Mouse (Mus musculus) brain, adult 2 months (tissue): ENCODE data around the gene Tmc3.
A peak's percentile ranks its signal among the peaks of the same experiment; 100 is the strongest.

Source experiments
- DNase-seq: peaks from one replicate; pipeline ENCODE4 v3.0.0; 2011; ENCODE audit warnings: low read depth, low spot score

Gene Tmc3

DNA sequence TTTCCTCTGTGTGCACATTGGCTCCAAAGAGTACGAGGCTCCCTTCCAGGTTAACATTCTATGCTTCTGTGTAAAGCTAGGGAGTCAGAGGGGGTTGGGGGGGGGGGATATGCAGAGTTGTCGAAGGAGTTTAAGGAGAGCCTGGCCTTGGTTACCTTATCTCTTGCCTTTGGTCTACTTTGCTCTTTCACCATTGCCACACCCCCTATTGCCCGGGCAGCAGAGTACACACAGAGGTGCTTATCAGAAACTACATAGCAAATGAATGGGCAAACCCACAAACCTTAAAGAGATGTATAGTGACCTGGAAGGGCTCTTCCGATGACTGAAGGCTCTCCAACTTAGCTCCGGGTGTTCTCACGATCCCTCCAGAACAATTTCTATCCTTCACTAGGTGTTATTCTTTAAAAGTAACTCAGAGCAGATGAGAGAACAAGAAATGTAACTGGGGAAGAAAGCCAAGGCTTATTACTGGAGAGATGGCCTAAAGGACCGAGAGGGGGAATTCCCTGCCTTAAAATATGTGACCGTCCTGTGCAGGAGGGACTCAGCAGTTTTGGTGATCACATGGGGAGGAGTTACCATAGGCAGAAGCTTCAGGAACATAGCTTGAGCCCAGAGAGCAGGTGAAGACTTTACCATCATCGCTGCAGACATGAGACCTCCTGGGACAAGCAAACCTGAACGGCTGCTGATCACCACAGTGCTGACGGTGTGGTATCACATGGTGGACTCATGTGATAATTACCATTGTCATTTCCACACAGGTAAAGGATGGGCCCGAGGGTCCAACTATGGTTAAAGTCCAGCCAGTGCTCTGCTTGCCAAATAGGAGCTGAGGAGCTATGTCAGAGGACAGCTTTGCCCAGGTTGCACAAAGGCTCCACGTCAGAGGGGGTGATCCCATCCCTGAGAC, 14.5 kb downstream of the Tmc3 start:
- no peak for DNase-seq

DNA sequence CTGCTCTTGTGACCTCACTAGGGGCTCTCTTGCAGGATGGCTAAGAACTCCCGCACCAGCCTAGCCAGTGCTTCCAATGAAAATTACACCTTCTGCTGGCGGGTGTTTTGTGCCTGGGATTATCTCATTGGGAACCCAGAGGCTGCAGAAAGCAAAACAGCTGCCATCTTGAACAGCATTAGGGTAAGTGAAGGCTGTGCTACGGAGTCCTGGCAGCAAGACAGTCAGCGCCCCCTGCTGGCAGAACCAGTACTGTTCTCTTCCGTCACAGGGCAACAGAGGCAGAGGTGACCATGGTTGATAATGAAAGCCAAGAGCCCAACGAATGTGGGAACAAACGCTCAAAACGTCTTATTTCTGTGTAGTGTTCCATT, 15.2 kb downstream of the Tmc3 start:
- peak; percentile 65 for DNase-seq

- DNase-seq: no peak
Observed at GRCm38 (mm10) chr7:83604180-83604944, 19.6 kb downstream of the Tmc3 start.

GRCm38 (mm10) chr7:83606796-83607195, 22.1 kb downstream of the Tmc3 start:
- DNase-seq: no peak

- DNase-seq: no peak
Observed at GRCm38 (mm10) chr7:83609891-83610290, 25.2 kb downstream of the Tmc3 start.

GRCm38 (mm10) chr7:83611886-83612285, 27.2 kb downstream of the Tmc3 start:
- no peak for DNase-seq

- DNase-seq: peak; percentile 52
Observed at GRCm38 (mm10) chr7:83615272-83615671, 30.5 kb downstream of the Tmc3 start.

DNA sequence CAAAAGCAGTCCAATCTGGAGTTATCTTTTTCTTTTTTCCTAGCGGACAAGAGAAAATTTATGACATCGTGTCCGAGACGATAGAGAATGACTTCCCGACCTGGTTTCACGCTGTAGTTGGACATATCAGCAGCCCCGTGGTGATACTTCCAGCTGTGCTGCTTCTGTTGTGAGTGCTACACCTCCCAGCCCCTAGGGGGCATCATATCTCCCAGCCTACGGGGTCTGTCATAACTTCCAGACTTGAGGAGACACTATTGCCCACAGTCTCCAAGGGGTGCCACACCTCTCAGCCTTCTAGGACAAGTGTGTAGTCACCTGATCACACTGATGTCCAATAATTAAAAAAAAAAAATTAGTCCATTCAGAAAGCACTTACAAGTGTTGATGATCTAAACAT, 31.1 kb downstream of the Tmc3 start:
- DNase-seq: no peak

- DNase-seq: no peak
Observed at GRCm38 (mm10) chr7:83616268-83616667, 31.5 kb downstream of the Tmc3 start.

- no peak for DNase-seq
Observed at GRCm38 (mm10) chr7:83618709-83619108, 34.0 kb downstream of the Tmc3 start.

DNA sequence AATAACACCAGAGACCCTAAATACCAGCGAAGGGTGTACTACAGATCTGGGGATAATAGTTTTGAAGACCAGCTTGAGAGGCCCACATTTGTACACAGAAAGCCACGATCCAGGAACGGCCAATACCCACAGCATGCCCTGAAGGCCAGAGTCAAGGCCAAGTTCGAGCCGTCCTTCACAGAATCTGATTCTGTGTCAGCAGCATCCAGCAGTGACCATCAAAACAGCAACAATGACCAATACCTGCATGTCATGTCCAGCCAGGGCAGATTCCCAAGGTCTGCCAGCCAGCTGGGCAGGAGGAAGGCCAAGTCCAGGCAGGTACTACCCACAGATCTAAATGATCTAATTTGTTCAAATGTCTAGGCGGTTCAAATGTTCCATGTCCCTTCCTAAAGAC, 37.9 kb downstream of the Tmc3 start:
- DNase-seq: no peak

GRCm38 (mm10) chr7:83624065-83624464, 39.3 kb downstream of the Tmc3 start:
- no peak for DNase-seq

DNA sequence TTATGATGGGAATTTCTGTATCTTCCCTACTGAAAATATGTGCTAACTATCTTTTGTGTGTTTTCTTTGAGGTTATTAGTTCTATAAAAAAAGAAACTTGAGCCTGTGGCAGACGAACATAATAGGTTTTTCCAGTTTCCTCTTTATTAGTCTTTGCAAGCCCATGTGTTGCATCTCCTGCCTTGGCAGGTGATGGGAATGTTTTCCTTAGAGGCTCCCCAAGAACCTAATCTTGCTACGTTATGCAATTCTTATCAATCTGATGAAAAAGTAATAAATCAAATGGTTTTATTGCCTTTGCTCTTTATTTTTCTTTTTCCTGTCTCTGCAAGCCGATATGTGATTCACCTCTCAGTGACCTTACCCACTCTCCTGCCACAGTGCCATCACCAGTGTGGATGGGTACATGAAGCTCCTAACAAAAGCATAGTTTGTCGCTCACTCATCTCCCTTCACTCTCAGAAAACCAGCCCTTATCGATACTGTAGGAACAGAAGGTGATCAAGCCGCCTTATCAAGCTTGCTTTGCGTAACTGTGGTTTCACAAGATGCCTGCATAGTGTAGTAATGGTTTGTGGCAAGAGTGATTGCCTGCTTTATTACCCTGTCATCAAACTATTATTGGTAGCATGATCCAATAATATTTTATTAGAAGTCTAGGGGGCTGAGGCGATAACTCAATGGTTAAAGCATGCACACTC, 42.0 kb downstream of the Tmc3 start:
- no peak for DNase-seq

- no peak for DNase-seq
Observed at GRCm38 (mm10) chr7:83627369-83627768, 42.6 kb downstream of the Tmc3 start.

GRCm38 (mm10) chr7:83631073-83631827, 46.5 kb downstream of the Tmc3 start:
- peak; percentile 63 for DNase-seq

DNA sequence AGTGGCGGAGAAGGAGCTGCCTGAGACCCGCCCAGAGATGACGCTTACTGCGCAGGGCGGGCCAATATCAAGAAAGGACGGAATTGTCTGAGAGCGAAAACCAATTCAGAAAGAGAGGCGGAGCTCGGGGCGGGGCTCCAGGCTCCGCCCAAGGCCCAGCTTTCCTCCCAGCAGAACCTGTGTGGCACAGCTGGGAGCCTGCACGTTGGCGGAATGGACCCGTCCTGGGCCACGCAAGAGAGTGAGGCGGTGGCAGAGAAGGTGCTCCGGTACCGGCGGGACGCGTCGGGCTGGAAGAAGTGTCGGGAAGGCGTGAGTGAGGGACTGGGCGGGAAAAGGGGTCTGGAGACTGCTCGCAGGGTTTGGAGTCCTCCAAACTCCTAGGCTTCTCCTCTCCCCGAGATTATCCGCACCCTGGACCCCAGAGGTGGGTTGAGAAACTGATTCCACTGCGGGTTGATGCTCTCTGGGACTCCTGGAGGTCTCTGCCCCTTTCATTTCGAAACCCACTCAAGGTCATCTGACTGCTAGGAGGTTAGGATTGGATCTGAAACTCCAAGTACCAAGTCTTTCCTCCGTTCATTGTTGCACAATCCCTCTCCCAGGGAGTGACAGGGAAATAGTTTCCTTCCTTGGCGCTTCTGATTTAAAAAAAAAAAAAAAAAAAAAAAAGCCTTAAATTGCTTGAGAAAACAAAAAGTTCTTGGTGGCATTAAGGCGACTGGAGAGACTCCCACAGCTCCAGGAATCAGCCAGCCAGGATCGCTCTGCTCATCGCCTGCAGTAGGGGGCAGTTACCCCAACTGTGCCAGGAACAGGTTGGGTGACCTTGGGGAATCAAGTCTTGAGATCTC, 47.3 kb downstream of the Tmc3 start, which contains the start of gene Stard5:
Gene Stard5 (plus strand): TSS at position 132 of the 854 bp plus-strand sequence.
- DNase-seq: peak; percentile 98

DNA sequence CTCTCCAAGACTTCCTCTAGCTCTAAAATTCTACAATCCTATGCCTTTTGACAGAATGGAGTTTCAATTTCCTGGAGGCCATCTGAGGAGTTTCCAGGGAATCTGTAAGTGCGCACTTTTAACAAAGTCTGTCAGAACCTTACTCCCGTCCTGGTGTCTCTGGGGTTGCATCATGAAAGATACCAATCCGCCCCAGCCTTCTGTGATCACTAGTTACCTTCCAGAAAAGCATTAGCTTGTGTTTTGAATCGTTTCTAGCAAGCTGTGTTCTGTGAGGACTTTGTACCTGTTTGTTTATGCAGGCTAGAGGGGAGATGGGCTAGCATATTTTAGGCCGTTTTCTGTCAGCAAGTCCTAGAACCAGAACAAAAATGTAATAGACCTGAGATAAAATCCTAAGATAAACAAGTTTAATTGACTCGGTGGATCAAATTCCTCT, 48.0 kb downstream of the Tmc3 start:
- no peak for DNase-seq

GRCm38 (mm10) chr7:83633856-83634255, 49.1 kb downstream of the Tmc3 start:
- DNase-seq: peak; percentile 77

DNA sequence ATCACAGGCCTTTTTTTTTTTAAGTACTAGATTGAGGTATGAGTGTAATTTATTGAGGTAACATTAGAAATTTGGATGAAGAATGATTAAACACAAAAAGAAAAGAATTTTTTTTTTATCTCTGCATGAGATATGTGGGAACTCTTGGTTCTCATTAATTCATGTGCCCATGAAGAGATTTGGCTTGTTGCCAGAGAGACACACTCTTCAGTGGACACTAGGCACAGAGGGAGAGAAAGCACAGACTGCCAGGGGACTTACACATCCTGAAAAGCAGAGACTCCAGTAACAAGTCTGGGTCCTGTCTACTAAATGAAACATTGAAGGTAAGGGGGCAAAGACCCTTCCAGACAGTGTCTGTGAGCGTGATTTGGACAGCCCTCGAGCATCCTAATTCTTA, 51.0 kb downstream of the Tmc3 start:
- DNase-seq: peak; percentile 57

DNA sequence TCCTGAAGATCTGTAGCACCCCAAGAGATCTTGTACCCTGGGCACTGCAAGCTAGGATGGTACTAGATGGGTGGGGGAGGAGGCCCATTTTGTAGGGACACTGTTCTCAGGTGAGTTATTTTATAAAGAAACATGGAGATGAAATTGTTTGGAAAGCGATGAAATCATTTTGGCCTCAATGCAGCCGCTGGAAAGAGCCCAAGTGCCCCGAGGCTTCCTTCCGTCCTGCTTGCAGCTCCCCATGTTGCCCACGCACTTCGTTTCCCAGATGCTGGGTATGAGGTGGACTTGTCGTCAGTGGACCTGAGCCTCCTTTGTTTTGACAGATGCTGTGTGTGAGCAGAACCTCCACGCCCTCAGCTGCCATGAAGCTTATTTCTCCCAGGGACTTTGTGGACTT, 51.7 kb downstream of the Tmc3 start:
- DNase-seq: no peak
